Mouse (Mus musculus) neural tube, embryonic 11.5 days (tissue): ENCODE results near the gene Tmem45a2. TPM values are rescaled to one million over a fixed set of nuclear protein-coding genes. Genes with fewer than 3 reads are reported as not detected.

Experiments used
- polyA plus RNA-seq: library from polyadenylated mRNA; unstranded; fragments of >200 nt; fragmentation: Nextera tagmentation; extraction: Ambion mirVana; gene quantifications from 2 replicates; pipeline ENCODE4 v1.2.1, GENCODE M21; 2014

The Tmem45a2 gene
- polyA plus RNA-seq, 1 experiment from 2014 or later = not detected

Other genes starting within 250 kb of the Tmem45a2 start
- 9.6 and 12.7 TPM in 2 replicates for gene Tmem45a, start 185.2 kb downstream of the Tmem45a2 start, polyA plus RNA-seq
- not detected in 2 replicates for gene Lnp1, start 143.3 kb downstream of the Tmem45a2 start, polyA plus RNA-seq
- 74.6 and 74.8 TPM in 2 replicates for gene Tomm70a, start 50.3 kb upstream of the Tmem45a2 start, polyA plus RNA-seq
- gene Nit2, start 96.0 kb upstream of the Tmem45a2 start, polyA plus RNA-seq = 49.8 and 51.3 TPM in 2 replicates
- gene Tbc1d23, start 160.1 kb upstream of the Tmem45a2 start, polyA plus RNA-seq = 24.8 and 28.3 TPM in 2 replicates
- gene Tmem30c, start 221.5 kb upstream of the Tmem45a2 start, polyA plus RNA-seq = not detected in 2 replicates